Mouse (Mus musculus): ENCODE results near the gene Pla2g4a.
A peak's percentile ranks its signal among the peaks of the same experiment; 100 is the strongest.
"Not testable (repeated sequence)": the region's sequence is repeated elsewhere in the genome, so short reads cannot be mapped to it uniquely, and the experiment has no call there.

Gene Pla2g4a

GRCm38 (mm10) chr1:149937825-149938224, 23.3 kb downstream of the Pla2g4a start:
- DNase-seq (ENCODE audit: low spot score in 2 of 2) = no peak

DNA sequence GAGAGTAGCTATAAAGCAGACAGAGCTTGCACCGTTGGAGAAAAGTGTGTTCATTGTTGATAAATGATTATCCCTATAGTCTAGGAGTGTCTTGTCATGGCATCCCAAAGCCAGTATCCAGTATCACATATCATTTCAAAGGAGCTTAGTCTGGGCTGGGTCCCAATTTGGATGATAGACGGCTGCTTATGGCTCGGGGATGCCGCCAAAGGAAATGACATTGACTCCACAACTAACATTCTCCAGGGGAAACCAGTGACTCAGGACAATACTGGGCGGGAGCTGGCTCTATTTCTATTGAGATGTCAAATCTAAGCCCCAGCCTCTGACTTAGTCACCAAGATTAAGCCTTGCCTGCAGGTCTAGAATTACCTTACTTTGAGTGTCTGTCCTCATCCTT, 31.9 kb downstream of the Pla2g4a start:
- DNase-seq (ENCODE audit: low spot score in 2 of 2) = no peak

- not testable (repeated sequence) for DNase-seq (ENCODE audit: low spot score in 2 of 2)
Measured at GRCm38 (mm10) chr1:149923737-149924136, 37.4 kb downstream of the Pla2g4a start.

DNA sequence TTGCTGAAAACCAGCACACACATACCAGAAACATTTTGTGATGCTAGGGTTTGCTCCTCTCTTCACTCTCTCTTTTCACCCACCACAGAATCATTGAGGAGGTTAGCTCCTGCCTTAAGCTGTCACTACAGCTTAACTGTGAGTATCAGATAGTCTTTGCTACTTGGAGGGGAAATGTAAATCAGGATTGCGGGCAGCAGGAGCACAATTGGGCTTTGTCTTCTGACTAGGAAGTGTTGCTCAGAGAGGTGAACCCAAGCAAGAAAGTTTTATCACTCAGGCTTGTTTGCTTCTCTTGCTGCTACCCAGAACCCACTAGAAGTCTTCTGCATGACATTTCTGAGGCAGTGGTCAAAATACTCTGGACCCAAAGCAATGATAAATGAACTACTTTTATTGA, 38.9 kb downstream of the Pla2g4a start:
- no peak for DNase-seq (ENCODE audit: low spot score in 2 of 2)

DNA sequence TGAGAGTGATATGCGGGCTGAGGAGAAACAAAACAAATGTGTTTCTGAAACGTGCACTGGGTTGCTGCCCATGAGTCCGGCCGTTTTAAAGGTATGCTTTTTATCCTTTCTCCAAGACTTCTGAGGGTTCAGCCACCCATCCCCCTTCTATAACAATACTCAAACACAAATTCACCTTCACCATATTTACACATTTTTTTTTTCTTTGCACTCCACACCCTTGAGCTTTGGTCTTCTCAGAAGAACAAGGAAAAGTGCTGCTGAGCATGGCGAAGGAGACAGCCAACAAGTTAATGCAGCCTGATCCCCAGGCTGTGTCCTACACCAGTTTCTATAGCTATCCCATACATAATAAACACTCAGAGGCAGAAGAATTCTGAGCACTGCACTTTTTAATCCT, 39.8 kb downstream of the Pla2g4a start:
- DNase-seq (ENCODE audit: low spot score in 2 of 2) = no peak

- DNase-seq (ENCODE audit: low spot score in 2 of 2) = no peak
Measured at GRCm38 (mm10) chr1:149919301-149919700, 41.8 kb downstream of the Pla2g4a start.

DNA sequence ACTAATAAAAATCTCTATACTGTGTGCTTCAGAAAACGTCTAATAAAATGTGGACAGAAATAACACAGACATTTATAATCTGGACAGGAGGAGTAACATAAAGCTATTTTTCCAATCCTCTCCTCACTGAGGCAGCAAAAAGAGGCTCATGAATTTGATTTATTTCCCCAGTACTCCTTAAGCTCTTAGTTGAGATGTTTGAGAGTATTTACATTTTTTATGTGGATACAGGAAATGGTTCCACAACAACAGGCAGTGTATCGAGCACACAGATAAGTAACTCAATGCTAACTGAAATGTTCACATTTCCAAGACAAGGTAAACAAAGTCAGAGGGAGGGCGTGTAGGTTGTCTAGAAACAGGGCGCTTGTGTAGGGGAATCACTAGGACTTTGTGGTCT, 48.1 kb downstream of the Pla2g4a start:
- no peak for DNase-seq (ENCODE audit: low spot score in 2 of 2)

- no peak for DNase-seq (ENCODE audit: low spot score in 2 of 2)
Measured at GRCm38 (mm10) chr1:149911050-149911449, 50.0 kb downstream of the Pla2g4a start.

GRCm38 (mm10) chr1:149898001-149898625, 63.0 kb downstream of the Pla2g4a start:
- DNase-seq (ENCODE audit: low spot score in 2 of 2) = peak in 1 of 2 experiments; percentile 18

- DNase-seq (ENCODE audit: low spot score in 2 of 2) = no peak
Measured at GRCm38 (mm10) chr1:149896590-149896989, 64.5 kb downstream of the Pla2g4a start.

GRCm38 (mm10) chr1:149894940-149895339, 66.2 kb downstream of the Pla2g4a start:
- DNase-seq (ENCODE audit: low spot score in 2 of 2) = no peak

DNA sequence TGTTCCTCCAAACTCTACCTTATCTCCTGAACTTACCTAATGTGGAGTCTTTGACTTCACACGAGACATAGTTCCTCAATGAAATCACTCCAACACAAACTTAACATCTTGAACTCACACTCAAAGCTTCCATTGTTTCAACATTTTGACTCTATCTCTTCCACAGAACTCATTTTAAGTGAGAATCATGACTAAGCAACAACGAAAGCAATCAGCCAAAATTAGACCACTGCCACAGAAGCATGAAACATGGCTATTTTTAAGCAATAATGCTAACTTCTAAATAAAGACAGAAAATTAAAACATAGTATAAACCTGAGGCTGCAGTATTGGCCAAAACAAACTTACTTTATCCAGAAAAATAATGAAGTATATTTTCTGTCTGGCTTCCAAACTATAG, 67.2 kb downstream of the Pla2g4a start:
- no peak for DNase-seq (ENCODE audit: low spot score in 2 of 2)

- DNase-seq (ENCODE audit: low spot score in 2 of 2) = no peak
Measured at GRCm38 (mm10) chr1:149891057-149891456, 70.0 kb downstream of the Pla2g4a start.

DNA sequence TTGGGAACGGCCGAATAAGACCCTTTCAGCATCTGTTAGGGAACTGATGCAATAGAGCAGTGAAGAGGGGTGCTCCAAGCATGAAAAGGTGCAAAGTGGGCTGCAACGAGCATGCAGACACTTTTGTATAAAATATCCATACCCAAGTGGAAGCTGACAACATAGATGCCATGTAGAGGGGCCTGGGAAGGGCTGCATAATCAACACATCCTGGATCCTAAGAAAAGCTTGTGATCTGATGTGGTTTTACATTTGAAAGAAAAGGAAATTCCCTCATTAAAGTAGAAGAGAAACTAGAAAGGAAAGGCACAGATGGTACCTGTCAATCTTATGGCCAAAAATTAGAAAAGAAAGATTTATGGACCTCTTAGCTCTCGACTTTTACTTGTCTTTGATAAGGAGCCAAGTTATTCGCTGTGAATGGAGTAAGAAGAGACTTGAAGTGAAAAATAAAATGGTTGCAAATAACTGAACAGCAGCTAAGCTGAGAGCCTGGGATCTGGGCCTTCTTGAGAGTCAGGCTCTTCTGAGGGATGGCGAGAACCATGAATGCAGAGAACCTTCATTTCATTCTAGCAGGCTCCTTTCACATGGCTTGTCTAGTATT, 78.6 kb downstream of the Pla2g4a start:
- DNase-seq (ENCODE audit: low spot score in 2 of 2) = no peak

- no peak for DNase-seq (ENCODE audit: low spot score in 2 of 2)
Measured at GRCm38 (mm10) chr1:149878175-149878574, 82.9 kb downstream of the Pla2g4a start.

DNA sequence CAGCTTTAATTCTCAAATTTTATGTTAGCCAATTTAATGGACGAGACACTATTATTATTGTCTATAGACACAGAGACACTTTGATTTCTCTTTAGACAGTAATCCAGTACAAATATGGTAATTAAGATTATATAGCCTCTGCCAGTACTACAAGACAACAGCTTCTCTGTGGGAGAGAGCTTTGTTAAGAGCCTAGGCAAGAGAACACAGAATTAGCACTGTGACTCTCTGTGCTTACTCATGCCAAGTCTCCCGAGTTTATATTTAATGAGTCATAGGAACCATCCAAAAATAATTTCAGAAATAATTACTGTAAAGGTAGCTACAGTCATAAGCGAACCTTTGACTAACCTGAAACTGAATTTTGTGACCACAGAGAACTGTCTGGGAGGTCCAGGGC, 84.6 kb downstream of the Pla2g4a start:
- DNase-seq (ENCODE audit: low spot score in 2 of 2) = no peak

DNA sequence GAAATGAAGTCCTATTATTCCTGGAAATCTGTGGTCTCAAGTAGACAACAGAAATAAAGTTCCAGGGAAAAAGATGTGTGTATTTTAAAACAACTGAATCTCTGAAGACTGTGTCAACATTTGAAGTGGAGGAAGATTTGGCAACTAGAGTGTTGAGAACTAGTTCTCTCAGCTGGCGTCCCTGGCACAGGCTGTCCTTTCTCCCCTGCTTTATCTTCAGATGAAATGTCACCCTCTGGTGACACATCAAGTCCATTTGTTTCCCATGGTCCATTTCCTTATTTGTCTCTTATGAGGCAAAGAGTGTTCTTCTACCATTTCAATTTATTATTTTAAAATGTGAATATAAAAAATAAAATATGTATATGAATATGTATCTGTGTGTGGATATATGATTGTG, 89.5 kb downstream of the Pla2g4a start:
- no peak for DNase-seq (ENCODE audit: low spot score in 2 of 2)

GRCm38 (mm10) chr1:149867323-149867722, 93.8 kb downstream of the Pla2g4a start:
- DNase-seq (ENCODE audit: low spot score in 2 of 2) = no peak

- DNase-seq (ENCODE audit: low spot score in 2 of 2) = no peak
Measured at GRCm38 (mm10) chr1:149866202-149866601, 94.9 kb downstream of the Pla2g4a start.

DNA sequence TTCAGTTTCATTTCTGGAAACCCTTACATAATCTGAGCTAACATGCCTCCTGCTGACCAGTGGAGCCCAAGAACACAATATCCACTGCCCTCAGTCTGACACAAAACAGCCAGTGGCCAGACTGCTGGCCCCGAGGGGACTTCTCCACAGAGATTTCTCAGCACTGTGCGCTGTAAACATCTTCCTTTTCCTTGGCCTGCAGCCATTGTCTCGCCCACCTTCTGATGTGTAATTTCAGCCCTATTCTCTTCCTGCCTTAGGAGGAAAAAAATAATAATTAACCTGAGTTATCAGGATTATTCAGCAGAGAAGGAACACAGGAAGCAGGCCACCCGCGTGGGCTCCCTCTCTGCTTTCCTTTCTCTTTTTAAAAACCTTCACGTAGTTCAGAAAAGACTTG, 98.3 kb downstream of the Pla2g4a start:
- DNase-seq (ENCODE audit: low spot score in 2 of 2) = peak in 1 of 2 experiments; percentile 36

DNA sequence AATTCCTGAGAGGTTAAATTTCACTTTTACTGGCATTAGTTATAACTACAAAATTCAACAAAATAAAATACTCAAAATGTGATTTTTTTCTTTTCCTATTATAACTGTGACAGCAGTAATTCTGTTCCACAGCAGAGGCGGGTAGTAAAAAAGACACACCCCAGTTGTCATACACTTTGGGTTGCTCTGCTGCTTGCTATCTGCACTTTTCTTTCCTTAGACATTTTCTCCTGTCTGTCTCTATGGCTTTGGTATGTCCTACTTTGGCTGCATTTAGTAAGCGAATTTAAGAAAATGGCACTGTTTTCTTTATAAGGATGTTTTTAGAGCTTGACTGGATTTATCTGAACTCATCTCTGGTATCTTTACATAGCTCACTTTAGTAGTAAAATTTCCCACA, 98.9 kb downstream of the Pla2g4a start:
- no peak for DNase-seq (ENCODE audit: low spot score in 2 of 2)

GRCm38 (mm10) chr1:149861543-149861942, 99.5 kb downstream of the Pla2g4a start:
- DNase-seq (ENCODE audit: low spot score in 2 of 2) = no peak

GRCm38 (mm10) chr1:149858734-149859133, 102.4 kb downstream of the Pla2g4a start:
- DNase-seq (ENCODE audit: low spot score in 2 of 2) = no peak

DNA sequence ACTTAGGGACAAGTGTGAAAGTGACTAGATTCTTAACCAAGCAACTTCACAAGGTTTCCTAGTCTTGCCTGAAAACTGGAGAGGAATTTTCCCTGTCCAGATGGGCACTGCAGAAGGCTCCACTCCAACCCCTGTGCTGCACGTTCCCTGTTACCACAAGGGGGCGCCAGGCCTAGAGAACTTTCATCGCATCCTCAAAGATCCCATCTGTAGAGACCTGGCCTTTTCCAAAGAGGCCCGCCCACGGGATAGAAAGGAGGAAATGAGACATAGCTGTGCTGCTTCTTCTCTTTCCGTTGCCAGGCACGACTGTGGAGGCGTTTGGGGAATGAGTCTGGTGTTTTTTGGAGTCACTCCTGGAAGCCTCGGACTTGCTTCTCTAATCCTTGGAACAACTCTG, 104.4 kb downstream of the Pla2g4a start:
- peak; percentile 41 to 76 for DNase-seq (ENCODE audit: low spot score in 2 of 2)

All from urinary bladder, postnatal 4 days (tissue).